Mouse (Mus musculus) T-helper 17 cell (primary cell): Measurements from ENCODE around the gene Dnmt3a.

Experiments used
- in situ Hi-C, 2 experiments: fragments of 300-600 bp; cut with MboI, MseI; formaldehyde crosslinking; loops; 1 replicate in 1 of 2; 2 replicates in 1 of 2; pipeline ENCODE4 v1.15.1; 2025; ENCODE audit warnings: high pct_unique_total_duplicates in 2 of 2

Gene Dnmt3a

GRCm38 (mm10) chr12:3872410-3873230 is 66.8 kb downstream of the Dnmt3a start:
- in situ Hi-C loops, result no loop called here

- in situ Hi-C loops, result no loop called here
Measured at GRCm38 (mm10) chr12:3875474-3875873, 69.7 kb downstream of the Dnmt3a start.

- in situ Hi-C loops, result no loop called here
Measured at GRCm38 (mm10) chr12:3877376-3877775, 71.6 kb downstream of the Dnmt3a start.

- in situ Hi-C loops, result no loop called here
Measured at GRCm38 (mm10) chr12:3881474-3881873, 75.7 kb downstream of the Dnmt3a start.

- in situ Hi-C loops, result no loop called here
Measured at GRCm38 (mm10) chr12:3884892-3885493, 79.2 kb downstream of the Dnmt3a start.

GRCm38 (mm10) chr12:3886601-3887000 is 80.8 kb downstream of the Dnmt3a start:
- in situ Hi-C loops, result no loop called here

- in situ Hi-C loops, result no loop called here
Measured at GRCm38 (mm10) chr12:3887515-3888325, 81.9 kb downstream of the Dnmt3a start.

GRCm38 (mm10) chr12:3889875-3890635 is 84.2 kb downstream of the Dnmt3a start:
- in situ Hi-C loops, result no loop called here

GRCm38 (mm10) chr12:3890753-3891751 is 85.2 kb downstream of the Dnmt3a start:
- in situ Hi-C loops, result no loop called here

GRCm38 (mm10) chr12:3891779-3892239 is 86.0 kb downstream of the Dnmt3a start:
- in situ Hi-C loops, result no loop called here

GRCm38 (mm10) chr12:3892240-3893059 is 86.6 kb downstream of the Dnmt3a start:
- in situ Hi-C loops, result no loop called here

GRCm38 (mm10) chr12:3893335-3893734 is 87.5 kb downstream of the Dnmt3a start:
- in situ Hi-C loops, result no loop called here

- in situ Hi-C loops, result no loop called here
Measured at GRCm38 (mm10) chr12:3894525-3894924, 88.7 kb downstream of the Dnmt3a start.

- in situ Hi-C loops, result no loop called here
Measured at GRCm38 (mm10) chr12:3897057-3897545, 91.3 kb downstream of the Dnmt3a start.

GRCm38 (mm10) chr12:3898811-3899210 is 93.0 kb downstream of the Dnmt3a start:
- in situ Hi-C loops, result no loop called here

- in situ Hi-C loops, result no loop called here
Measured at GRCm38 (mm10) chr12:3905436-3905835, 99.6 kb downstream of the Dnmt3a start.

GRCm38 (mm10) chr12:3906308-3906707 is 100.5 kb downstream of the Dnmt3a start:
- in situ Hi-C loops, result no loop called here

- in situ Hi-C loops, result no loop called here
Measured at GRCm38 (mm10) chr12:3907008-3907407, 101.2 kb downstream of the Dnmt3a start.

GRCm38 (mm10) chr12:3907418-3907817 is 101.6 kb downstream of the Dnmt3a start:
- in situ Hi-C loops, result no loop called here
